Mouse (Mus musculus) olfactory bulb, adult 2 months (tissue): ENCODE results near the gene Mbnl3.

ENCODE experiments used
- CTCF ChIP-seq: fragments of 200-500 bp; IDR thresholded peaks from 2 replicates; pipeline ENCODE4 v1.5.1; 2012; ENCODE audit warnings: low read depth, mild to moderate bottlenecking, low read length, moderate library complexity; ENCODE audit not compliant: insufficient read depth
- POLR2A ChIP-seq: fragments of 200-500 bp; IDR thresholded peaks from 2 replicates; pipeline ENCODE4 v1.6.1; 2012; ENCODE audit warnings: mild to moderate bottlenecking, low read depth, low read length, moderate library complexity; ENCODE audit not compliant: insufficient read depth

DNA sequence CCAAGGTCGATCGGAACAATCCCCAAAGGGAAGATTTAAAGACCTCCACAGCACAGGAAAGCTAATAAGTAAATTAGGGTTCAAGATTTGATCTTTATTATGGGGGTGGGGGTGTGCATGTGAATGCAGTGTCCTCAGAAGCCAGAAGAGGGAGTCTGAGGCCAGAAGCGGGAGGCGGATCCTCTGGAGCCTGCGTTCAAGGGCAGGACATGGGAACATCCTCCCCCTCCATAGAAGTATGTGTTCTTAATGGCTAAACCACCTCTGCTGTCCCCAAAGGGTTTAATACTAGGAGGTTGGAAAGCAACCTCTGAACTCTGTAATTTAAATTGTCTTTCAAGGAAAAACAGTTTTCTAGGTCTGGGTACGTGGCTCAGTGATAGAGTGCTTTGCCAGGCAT lies 34.9 kb downstream of the Mbnl3 start:
- TF ChIP-seq CTCF: no peak
- no peak for TF ChIP-seq POLR2A
